Mouse (Mus musculus): ENCODE results near the gene Csnk1g2.

The Csnk1g2 gene

GRCm38 (mm10) chr10:80665016-80665380 is 42.4 kb downstream of the Csnk1g2 start:
- DNase-seq (ENCODE audit: low spot score in 2 of 2): peak in 1 of 2 experiments; percentile 39

DNA sequence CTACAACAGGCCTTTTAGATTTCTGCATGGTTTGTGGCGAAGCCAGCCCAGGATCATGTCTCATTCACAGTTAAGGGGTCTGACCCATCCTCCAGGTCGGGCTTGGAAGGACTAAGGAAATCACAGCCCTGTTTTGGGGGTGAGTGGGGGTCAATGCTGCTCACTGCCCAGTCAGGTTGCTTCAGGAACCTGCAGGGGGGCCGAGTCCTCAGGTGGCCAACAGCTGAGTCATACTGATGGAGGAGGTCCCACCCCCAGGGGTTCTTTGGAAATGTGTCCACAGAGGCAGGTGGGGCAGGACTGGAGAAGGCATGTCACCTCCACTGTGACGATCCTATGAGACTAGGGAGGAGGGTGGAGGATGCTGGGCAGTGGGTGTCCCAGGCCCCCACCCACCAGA is 42.8 kb downstream of the Csnk1g2 start:
- peak in 1 of 2 experiments; percentile 28 for DNase-seq (ENCODE audit: low spot score in 2 of 2)

- DNase-seq (ENCODE audit: low spot score in 2 of 2): no peak
Measured at GRCm38 (mm10) chr10:80665981-80666733, 43.5 kb downstream of the Csnk1g2 start.

GRCm38 (mm10) chr10:80666837-80667412 is 44.3 kb downstream of the Csnk1g2 start:
- no peak for DNase-seq (ENCODE audit: low spot score in 2 of 2)

DNA sequence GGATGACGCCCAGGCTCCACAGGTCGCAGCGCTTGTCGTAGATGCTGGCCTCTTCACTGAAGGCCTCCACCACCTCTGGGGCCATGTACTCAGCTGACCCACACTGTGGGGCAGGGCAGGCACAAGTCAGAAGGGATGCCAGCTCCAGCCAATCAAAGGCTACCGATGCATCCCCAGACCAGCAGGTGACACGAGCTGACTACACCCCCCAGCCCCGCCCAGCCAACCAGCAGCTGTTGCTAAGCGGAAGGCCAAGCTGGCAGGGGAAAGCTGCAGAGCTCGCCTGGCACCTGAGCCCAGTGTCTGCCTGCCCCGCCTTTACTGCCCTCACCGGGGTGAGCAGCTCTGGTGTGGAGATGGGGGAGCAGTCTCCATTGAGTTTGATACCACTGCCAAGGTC is 46.0 kb downstream of the Csnk1g2 start:
- DNase-seq (ENCODE audit: low spot score in 2 of 2): peak in 1 of 2 experiments; percentile 53

DNA sequence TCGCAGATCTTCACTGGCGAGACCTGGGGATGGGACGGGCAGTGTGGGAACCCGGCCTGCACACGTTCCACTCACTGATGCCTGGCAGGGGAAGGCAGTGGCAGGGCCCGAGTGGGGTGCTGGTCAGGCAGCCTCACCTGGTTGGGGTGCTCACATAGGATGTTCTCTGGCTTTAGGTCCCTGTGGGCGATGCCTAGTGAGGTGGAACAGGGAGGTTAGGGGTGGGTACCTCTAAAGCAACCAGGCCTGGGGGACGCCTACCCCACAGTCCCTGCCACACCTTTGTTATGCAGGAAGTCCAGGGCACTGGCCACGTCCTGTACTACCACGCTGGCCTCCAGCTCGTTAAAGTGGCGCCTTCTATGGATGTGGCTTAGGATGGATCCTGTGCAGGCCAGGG is 46.4 kb downstream of the Csnk1g2 start:
- DNase-seq (ENCODE audit: low spot score in 2 of 2): no peak

DNA sequence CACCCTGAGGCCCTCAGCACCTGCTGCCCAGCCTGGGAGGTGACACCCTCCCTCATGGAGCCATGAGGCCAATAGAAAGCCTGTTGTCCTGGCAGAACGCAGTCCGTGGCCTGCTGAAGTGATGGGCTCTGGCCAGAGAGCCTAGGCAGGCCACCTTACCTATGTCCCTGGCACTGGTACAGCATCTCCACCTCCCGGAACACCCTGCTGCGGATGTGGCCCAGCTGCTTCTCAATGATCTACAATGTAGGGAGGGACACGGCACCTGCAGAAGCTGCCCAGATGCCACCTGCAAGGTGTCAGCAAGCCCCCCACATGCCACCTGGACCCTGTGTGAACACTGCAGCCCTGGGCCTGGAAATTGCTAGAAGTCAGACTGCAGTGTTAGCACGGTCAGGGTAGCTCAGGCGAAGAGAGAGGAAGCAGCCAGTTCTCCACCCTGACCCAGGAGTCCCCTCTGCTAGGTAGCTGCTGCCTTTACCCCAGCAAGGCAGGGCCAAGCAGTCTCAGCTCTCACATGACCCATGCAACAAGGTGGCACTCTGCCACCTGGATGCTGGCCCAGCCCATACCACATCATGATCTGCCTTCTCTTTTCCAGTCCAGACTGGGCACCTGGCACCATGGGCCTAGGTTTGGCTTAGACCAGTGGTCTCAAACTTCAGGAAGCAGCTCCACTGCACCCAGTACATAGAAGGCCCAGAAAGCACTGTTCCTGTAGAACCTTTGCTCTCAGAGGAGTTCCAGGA is 47.3 kb downstream of the Csnk1g2 start:
- DNase-seq (ENCODE audit: low spot score in 2 of 2): no peak

DNA sequence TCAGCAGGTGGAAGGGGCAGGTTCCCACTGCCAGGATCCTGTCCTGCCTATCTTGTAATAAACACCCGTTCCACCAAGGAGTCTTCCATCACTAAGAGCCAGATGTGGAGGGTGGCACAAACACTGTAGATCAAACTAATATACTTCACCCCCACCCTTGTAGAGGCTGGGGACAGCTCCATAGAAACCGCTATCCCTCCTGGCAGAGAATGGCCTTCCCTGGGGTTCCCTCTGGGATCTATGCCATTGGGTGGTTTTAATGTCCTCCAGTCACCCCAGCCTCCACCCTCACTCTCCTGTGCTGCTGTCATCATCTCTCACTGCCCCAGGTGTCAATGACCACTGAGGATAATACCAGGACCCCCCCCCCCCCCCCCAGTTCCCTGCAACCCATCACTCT is 47.9 kb downstream of the Csnk1g2 start:
- DNase-seq (ENCODE audit: low spot score in 2 of 2): no peak

- DNase-seq (ENCODE audit: low spot score in 2 of 2): no peak
Measured at GRCm38 (mm10) chr10:80671251-80671650, 48.6 kb downstream of the Csnk1g2 start.

GRCm38 (mm10) chr10:80671936-80672690 is 49.5 kb downstream of the Csnk1g2 start:
- DNase-seq (ENCODE audit: low spot score in 2 of 2): no peak

- no peak for DNase-seq (ENCODE audit: low spot score in 2 of 2)
Measured at GRCm38 (mm10) chr10:80673690-80674089, 51.1 kb downstream of the Csnk1g2 start.

- no peak for DNase-seq (ENCODE audit: low spot score in 2 of 2)
Measured at GRCm38 (mm10) chr10:80674161-80674711, 51.6 kb downstream of the Csnk1g2 start.

DNA sequence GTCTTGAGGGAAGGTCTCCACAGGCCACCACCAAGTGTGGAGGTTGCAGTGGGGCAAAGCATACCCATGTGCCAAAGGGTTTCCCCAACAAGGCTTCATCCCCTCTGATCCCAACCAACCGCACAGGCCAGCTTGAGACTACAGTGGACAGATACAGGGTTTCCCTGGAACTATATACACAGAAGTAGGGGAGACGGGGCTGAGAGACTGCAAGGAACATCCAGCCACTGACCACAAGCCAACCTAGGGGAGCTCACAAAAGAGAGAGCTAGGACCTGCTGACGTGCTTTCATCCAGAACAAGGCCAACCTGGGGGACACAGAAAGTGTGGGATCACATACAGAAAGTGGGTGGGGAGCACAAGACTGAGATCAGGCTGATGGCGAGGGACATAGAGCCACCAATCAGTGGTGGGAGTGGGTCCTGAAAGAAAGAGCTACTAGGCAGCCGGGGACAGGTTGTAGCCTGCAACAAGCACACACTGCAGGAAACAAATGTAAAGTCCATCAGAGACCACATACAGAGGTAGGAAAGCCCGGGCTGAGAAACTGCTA is 52.3 kb downstream of the Csnk1g2 start:
- peak in 1 of 2 experiments; percentile 46 for DNase-seq (ENCODE audit: low spot score in 2 of 2)

DNA sequence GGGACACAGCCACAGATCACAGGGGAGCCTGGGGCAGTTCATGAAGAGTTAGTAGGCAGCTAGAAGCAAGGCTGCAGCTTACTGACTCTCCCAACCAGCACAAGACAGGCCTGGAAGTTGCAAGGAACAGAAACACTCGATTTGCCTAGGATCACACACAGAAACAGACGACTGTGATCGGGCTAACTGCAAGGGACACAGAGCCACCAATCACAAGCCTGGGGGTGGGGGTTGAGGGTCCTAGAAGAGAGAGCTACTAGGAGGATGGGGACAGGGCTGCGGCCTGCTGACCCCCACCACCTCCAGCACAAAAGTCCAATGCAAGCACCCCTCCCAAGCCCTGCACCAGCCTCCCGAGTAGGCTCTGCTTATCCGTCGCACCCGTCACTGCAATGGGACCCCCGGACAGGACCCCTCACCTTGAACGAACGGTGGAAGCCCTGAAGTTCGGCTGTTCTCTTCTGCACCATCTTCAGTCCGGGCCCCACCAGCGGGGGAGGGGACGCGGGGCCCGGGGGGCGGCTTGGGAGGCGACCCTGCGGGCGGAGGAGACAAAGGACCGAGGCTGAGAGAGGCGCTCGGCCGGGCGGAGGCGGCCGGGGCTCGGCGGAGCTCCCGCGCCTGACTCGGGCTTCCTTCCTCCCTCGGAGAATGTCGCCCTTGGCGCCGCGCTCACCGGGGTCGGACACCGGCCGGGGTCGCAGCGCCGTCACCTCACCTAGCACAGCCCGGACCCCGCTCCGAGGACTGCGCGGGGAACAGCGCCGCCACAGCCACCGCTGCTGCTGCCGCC is 53.0 kb downstream of the Csnk1g2 start:
- peak; percentile 46 to 68 for DNase-seq (ENCODE audit: low spot score in 2 of 2)

- peak; percentile 98 to 99 for DNase-seq (ENCODE audit: low spot score in 2 of 2)
Measured at GRCm38 (mm10) chr10:80676198-80676928, 53.7 kb downstream of the Csnk1g2 start.

GRCm38 (mm10) chr10:80677128-80677875 is 54.7 kb downstream of the Csnk1g2 start:
- DNase-seq (ENCODE audit: low spot score in 2 of 2): peak in 1 of 2 experiments; percentile 40

- DNase-seq (ENCODE audit: low spot score in 2 of 2): peak; percentile 95 to 97
Measured at GRCm38 (mm10) chr10:80677942-80678436, 55.4 kb downstream of the Csnk1g2 start, which contains the start of gene Mknk2. Mknk2 (minus strand) TSS chr10:80678112.

DNA sequence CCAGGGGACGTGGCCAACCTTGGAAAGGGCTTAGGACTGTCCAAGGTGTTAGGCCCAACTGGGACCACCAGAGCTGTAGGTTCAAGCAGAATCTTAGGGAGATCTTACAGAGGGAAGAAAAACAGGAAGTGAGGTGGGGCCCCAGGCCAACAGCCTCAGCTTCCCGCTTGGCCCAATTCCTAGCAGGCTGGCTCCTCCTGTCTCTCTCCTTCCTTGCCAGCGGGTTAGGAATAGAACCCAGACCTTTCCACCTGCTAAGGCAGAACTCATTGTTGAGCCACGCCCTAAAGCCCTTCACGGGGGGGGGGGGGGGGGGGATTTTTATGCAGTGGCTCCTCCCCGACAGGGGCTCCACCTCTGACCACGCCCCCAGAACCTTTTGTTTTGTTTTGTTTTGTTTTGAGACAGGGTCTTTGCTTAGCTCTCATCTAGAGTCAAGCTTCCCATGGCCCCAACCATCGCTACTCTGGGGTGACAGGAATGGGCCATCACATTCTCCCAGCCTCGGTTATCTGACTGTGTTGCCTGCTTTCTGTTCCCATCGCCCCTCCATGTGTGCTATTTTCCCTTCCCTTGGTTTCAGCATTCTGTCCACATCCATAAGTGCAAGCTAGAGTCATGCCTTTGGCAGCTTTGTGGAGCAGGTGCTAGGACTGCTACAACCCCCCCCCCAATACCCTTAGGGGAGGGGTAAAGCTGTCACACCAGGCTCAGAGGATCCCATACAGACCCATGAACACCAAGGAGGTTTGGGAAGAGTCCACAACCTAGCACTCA is 56.2 kb downstream of the Csnk1g2 start:
- peak in 1 of 2 experiments; percentile 63 for DNase-seq (ENCODE audit: low spot score in 2 of 2)

All from spleen, postnatal 10 days (tissue).